Mouse (Mus musculus): ENCODE data around the gene Mff. TPM values are rescaled to one million over a fixed set of nuclear protein-coding genes. Genes with fewer than 3 reads are reported as not detected.

Mff gene
- polyA plus RNA-seq, 1 experiment from 2014 or later = 214 TPM

DNA sequence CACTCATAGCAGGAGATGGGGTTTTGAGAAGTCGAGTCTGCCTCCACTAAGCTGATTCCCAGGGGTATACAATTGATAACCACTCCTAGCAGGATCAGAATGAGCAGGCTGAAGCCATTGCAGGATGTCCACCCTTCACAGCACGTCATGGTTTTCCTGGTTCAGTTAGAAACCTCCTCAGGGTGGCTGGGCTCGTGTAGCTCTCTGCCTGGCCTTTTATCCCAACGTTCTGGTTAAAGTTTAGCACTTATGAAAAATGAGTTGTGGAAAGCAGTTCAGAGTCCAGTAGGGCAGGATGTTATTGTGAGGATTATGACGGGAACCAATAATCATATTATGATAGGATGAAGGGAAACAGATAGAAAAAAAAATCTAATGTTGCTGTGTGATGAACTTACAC is 43.6 kb downstream of the Mff start, which contains the start of gene Tm4sf20:
TSS of gene Tm4sf20 (minus strand) at position 193 of the 400 bp plus-strand sequence.
- H3K36me3 ChIP-seq (ENCODE audit: insufficient read depth) = no peaks in the 10 kb centered on the region
- no peak within 1 kb of the TSS for H3K27ac ChIP-seq (ENCODE audit: low read depth)
- DNase-seq = no peak
- no peak for TF ChIP-seq CTCF (IDR thresholded peaks at IDR 0.05; ENCODE audit: low read depth)
- H3K4me1 ChIP-seq (ENCODE audit: insufficient read depth) = no peaks in the 10 kb centered on the region
- no peaks in the 10 kb centered on the region for H3K9me3 ChIP-seq (ENCODE audit: low read depth, low read length)
- no peak within 1 kb of the TSS for H3K4me2 ChIP-seq
- no peak within 1 kb of the TSS for H3K9ac ChIP-seq
- ATAC-seq (ENCODE audit: insufficient read depth) = no peak
- H3K27me3 ChIP-seq (ENCODE audit: insufficient read depth, low read length) = no peaks in the 10 kb centered on the region
- 39% methylated on average over 5 of the region's 5 CpGs for WGBS
- no peak within 1 kb of the TSS for H3K4me3 ChIP-seq (ENCODE audit: low read depth, low read length)

DNA sequence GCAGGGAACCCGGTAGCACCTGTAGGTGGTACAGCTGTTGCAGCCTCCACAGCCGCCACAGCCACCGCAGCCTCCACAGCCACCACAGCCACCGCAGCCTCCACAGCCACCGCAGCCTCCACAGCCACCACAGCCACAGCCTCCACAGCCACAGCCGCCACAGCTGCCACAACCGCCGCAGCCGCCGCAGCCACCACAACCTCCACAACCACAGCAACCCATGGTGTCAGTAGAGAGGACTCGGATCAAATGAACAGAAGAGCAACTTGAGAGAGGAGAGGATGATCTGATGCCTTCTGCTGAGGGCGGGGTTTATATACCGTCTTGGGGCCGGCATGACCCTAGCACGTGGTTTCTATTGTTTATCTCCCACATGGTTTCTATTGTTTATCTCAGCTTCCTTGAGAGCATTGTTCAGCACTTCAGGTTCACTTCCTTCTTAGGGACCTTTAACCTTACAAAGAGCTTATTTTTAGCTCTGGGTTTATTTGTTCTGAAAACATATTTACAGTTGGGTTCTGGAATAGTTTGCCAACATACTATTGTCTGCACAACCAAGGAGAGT is 46.4 kb downstream of the Mff start, which contains the start of gene Gm47791:
TSS of gene Gm47791 (minus strand) at position 222 of the 565 bp plus-strand sequence.
- no peak for TF ChIP-seq CTCF (IDR thresholded peaks at IDR 0.05; ENCODE audit: low read depth)

DNA sequence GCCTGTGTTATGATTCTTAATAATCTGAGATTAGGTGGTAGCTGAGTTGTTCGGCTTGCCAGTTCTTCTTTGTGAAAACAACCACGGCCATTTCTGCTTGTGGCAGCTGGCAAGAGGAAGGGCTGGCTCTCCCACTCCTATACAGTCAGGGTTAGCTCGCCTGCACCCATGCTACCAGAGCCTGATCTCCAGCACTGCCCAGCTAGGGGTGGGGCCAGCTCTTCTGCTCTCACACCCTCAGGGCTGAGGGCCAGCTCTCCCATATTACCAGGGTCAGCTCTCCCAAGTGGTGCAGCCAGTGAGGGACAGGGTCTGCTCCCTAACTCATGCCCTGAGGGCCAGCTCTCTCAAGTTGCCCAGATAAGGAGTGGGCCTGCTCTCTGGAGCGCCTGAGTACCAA is 47.7 kb downstream of the Mff start:
- TF ChIP-seq CTCF (IDR thresholded peaks at IDR 0.05; ENCODE audit: low read depth) = no peak
- H3K36me3 ChIP-seq (ENCODE audit: insufficient read depth) = no peaks in the 10 kb centered on the region
- ATAC-seq (ENCODE audit: insufficient read depth) (no peak), DNase-seq (no peak)
- no peaks in the 10 kb centered on the region for H3K9me3 ChIP-seq (ENCODE audit: low read depth, low read length)
- no peaks in the 10 kb centered on the region for H3K27me3 ChIP-seq (ENCODE audit: insufficient read depth, low read length)
- H3K4me2 ChIP-seq = no peak overlapping the region
- no peak overlapping the region for H3K4me3 ChIP-seq (ENCODE audit: low read depth, low read length)
- no peak overlapping the region for H3K27ac ChIP-seq (ENCODE audit: low read depth)
- 72% methylated on average over 4 of the region's 4 CpGs for WGBS
- no peaks in the 10 kb centered on the region for H3K4me1 ChIP-seq (ENCODE audit: insufficient read depth)
- no peak overlapping the region for H3K9ac ChIP-seq

More for the DNA sequence above, 46.4 kb downstream of the Mff start, which contains the start of gene Gm47791:
- Histone ChIP-seq H3K36me3 (ENCODE audit: insufficient read depth) (no peaks in the 10 kb centered on the region), H3K27me3 (ENCODE audit: insufficient read depth, low read length) (no peaks in the 10 kb centered on the region), H3K4me1 (ENCODE audit: insufficient read depth) (no peaks in the 10 kb centered on the region), H3K9ac (no peak within 1 kb of the TSS), H3K27ac (ENCODE audit: low read depth) (no peak within 1 kb of the TSS), H3K4me2 (no peak within 1 kb of the TSS), H3K9me3 (ENCODE audit: low read depth, low read length) (no peaks in the 10 kb centered on the region), H3K4me3 (ENCODE audit: low read depth, low read length) (no peak within 1 kb of the TSS)
- 84% methylated on average over 15 of the region's 15 CpGs for WGBS
- ATAC-seq (ENCODE audit: insufficient read depth) = no peak
- DNase-seq = no peak

DNA sequence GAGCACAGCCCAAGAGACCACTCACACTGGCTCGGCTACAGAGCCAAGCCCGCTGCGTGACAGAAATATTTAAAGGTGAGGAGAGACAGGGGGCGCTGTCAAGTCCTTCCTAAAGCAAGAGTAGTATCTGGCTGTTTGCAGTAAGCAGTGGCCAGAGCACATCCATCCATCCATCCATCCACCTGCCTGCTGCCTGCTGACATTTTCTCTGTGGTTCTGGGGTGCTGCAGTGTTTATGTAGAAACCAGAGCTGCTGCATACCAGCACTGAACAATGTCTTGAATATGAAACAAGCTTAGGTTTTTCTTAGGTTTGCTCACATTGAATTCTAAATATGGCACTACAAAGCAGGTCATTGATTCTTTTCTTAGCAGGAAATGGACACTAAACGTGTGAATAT is 48.5 kb downstream of the Mff start:
- H3K27me3 ChIP-seq (ENCODE audit: insufficient read depth, low read length) = no peaks in the 10 kb centered on the region
- ATAC-seq (ENCODE audit: insufficient read depth) (no peak), DNase-seq (no peak)
- H3K9me3 ChIP-seq (ENCODE audit: low read depth, low read length) = no peaks in the 10 kb centered on the region
- no peaks in the 10 kb centered on the region for H3K36me3 ChIP-seq (ENCODE audit: insufficient read depth)
- H3K4me3 ChIP-seq (ENCODE audit: low read depth, low read length) = no peak overlapping the region
- H3K27ac ChIP-seq (ENCODE audit: low read depth) = no peak overlapping the region
- no peak overlapping the region for H3K4me2 ChIP-seq
- 62% methylated on average over 5 of the region's 5 CpGs for WGBS
- no peaks in the 10 kb centered on the region for H3K4me1 ChIP-seq (ENCODE audit: insufficient read depth)
- H3K9ac ChIP-seq = no peak overlapping the region
- peak; percentile 6; the same call in 1 of the 2 replicates for TF ChIP-seq CTCF (IDR thresholded peaks at IDR 0.05; ENCODE audit: low read depth)

DNA sequence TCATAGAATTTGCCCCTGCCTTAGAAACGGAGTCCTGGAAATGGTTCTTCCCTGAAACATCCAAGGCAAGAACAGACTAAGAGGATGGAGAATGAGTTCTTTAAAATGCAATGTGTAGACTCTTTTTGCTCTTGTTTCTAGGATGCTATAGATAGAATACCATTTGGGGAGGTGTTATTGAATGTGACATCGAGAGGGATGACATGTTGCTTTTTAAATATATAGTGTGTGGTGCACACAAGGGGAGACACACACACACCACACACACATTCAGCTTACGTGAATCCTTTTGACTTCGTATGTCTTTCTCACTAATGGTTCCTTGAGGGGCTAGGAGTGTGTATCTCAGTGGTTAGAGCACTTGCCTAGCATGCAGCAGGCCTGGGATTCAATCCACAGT is 50.6 kb downstream of the Mff start:
- no peaks in the 10 kb centered on the region for H3K4me1 ChIP-seq (ENCODE audit: insufficient read depth)
- WGBS = 88% methylated on average over 4 of the region's 4 CpGs
- ATAC-seq (ENCODE audit: insufficient read depth) (no peak), DNase-seq (no peak)
- no peak overlapping the region for H3K4me2 ChIP-seq
- H3K36me3 ChIP-seq (ENCODE audit: insufficient read depth) = no peaks in the 10 kb centered on the region
- no peaks in the 10 kb centered on the region for H3K9me3 ChIP-seq (ENCODE audit: low read depth, low read length)
- H3K9ac ChIP-seq = no peak overlapping the region
- H3K4me3 ChIP-seq (ENCODE audit: low read depth, low read length) = no peak overlapping the region
- H3K27me3 ChIP-seq (ENCODE audit: insufficient read depth, low read length) = no peaks in the 10 kb centered on the region
- H3K27ac ChIP-seq (ENCODE audit: low read depth) = no peak overlapping the region
- TF ChIP-seq CTCF (IDR thresholded peaks at IDR 0.05; ENCODE audit: low read depth) = no peak

DNA sequence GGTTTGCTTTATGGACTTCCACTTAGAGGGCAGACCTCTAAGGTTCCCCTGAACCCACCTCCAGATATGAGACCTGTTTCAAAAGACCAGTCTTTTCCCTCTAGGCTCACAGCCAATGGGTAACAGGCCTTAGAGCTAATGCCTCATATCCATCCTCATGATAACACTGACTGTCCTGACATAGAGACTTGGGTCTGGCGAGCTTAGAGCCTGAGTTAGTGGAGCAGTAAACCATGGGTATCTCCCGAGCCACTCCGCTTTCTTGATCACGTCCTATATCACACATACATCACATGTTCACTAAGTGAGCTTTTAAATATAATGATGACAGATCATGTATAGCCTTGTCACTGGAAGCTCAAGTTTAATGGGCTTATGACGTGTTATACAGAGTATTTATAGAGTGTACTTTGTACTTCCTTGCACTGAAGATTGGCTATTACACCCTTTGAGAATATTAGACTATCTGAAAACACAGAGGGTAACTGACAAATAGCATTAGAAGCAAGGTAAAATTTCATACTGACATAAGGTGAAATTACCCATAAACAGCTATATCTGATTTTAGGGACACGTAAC is 54.8 kb downstream of the Mff start:
- DNase-seq (no peak), ATAC-seq (ENCODE audit: insufficient read depth) (no peak)
- Histone ChIP-seq H3K9ac (no peak overlapping the region), H3K9me3 (ENCODE audit: low read depth, low read length) (no peaks in the 10 kb centered on the region), H3K27me3 (ENCODE audit: insufficient read depth, low read length) (no peaks in the 10 kb centered on the region), H3K36me3 (ENCODE audit: insufficient read depth) (no peaks in the 10 kb centered on the region), H3K27ac (ENCODE audit: low read depth) (no peak overlapping the region), H3K4me3 (ENCODE audit: low read depth, low read length) (no peak overlapping the region), H3K4me2 (no peak overlapping the region), H3K4me1 (ENCODE audit: insufficient read depth) (no peaks in the 10 kb centered on the region)
- no peak for TF ChIP-seq CTCF (IDR thresholded peaks at IDR 0.05; ENCODE audit: low read depth)
- WGBS = 75% methylated on average over 6 of the region's 6 CpGs

DNA sequence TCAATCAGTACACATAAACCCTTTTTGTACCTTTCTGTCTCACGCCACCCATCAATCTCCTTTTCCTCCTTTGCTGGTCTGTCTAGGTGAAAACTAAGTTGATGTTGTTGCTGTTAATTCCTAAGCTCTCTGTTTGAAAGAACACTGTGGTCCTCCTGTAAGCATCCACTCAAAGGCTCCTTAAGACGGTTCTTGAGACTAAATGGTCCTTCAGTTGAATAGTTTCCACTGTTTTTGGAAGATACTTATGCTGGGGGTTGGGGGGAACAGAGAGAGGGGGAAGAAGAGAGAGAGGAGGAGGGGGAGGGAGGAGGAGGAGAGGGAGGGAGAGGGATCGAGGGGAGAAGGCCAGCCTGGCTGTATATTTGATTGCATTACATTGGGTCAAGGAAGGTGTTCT is 58.9 kb downstream of the Mff start:
- TF ChIP-seq CTCF (IDR thresholded peaks at IDR 0.05; ENCODE audit: low read depth) = no peak
- no peaks in the 10 kb centered on the region for H3K27me3 ChIP-seq (ENCODE audit: insufficient read depth, low read length)
- H3K36me3 ChIP-seq (ENCODE audit: insufficient read depth) = no peaks in the 10 kb centered on the region
- no peaks in the 10 kb centered on the region for H3K9me3 ChIP-seq (ENCODE audit: low read depth, low read length)
- DNase-seq (no peak), ATAC-seq (ENCODE audit: insufficient read depth) (no peak)
- peaks cover 6% of the 10 kb centered on the region; the same call in 1 of the 2 replicates for H3K4me1 ChIP-seq (ENCODE audit: insufficient read depth)
- no peak overlapping the region for H3K4me2 ChIP-seq
- 57% methylated on average over 3 of the region's 3 CpGs for WGBS
- H3K4me3 ChIP-seq (ENCODE audit: low read depth, low read length) = no peak overlapping the region
- H3K27ac ChIP-seq (ENCODE audit: low read depth) = no peak overlapping the region
- H3K9ac ChIP-seq = no peak overlapping the region
